Mouse (Mus musculus): ENCODE measurements around the gene Lrrc66.

DNA sequence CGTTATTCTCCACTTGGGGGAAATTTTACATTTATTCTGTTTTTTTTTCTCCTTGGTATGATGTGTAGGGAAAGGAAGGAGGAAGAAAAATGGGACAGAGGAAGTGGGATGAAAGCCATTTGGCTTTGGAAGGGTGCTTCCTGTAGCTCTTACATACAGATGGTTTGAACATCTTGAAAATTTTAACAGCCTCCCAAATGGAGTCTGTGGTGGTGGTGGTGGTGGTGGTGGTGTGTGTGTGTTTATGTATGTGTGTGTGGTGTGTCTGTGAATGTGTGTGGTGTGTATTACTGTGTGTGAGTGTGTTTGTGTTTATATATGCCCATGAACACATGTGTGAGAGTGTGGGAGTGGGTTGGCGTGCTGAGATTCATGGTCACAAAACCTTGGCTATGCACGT is 43.3 kb upstream of the Lrrc66 start:
- TF ChIP-seq CTCF (IDR thresholded peaks at IDR 0.05; ENCODE audit: low read depth) (no peak), EP300 (optimal IDR thresholded peaks at IDR 0.05) (no peak)

All from stomach, postnatal 0 days (tissue).